Mouse (Mus musculus): ENCODE measurements around the gene Sema6d. TPM values are rescaled to one million over a fixed set of nuclear protein-coding genes. Genes with fewer than 3 reads are reported as not detected.

The Sema6d gene
- polyA plus RNA-seq, 1 experiment, result 5.6 TPM

DNA sequence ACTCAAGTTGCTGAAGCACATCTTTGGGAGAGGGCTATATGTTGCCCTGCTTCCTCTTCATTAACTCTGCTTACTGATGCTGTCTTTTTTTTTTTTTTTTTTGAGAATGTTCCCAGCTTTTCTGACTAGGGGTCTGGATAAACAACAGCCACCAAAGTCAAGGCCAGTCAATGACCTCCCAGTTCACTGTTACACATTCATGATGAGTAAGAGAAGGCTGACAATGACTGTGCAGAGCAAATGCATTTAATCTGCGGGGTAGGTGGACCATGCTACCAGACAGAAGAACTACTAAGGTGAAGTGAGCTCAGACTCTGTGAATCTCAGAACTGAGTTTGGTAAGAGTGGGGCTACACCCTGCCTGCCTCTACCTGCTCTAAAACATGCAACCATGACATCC is 396.0 kb downstream of the Sema6d start:
- Histone ChIP-seq H3K4me1 (ENCODE audit: control insufficient read depth, insufficient read depth, low read length) (no peaks in the 10 kb centered on the region), H3K27ac (ENCODE audit: insufficient read depth, low read depth, low read length) (no peak overlapping the region), H3K4me3 (ENCODE audit: insufficient read depth, low read depth, low read length) (no peak overlapping the region), H3K27me3 (replicated peaks; ENCODE audit: control insufficient read depth, insufficient read depth, low read length) (no peaks in the 10 kb centered on the region), H3K36me3 (ENCODE audit: control insufficient read depth, insufficient read depth, low read length) (no peaks in the 10 kb centered on the region)
- WGBS, result 98% methylated on average over 1 of the region's 1 CpGs
- no peak for DNase-seq
- no peak for TF ChIP-seq CTCF (conservative IDR thresholded peaks at IDR 0.05; ENCODE audit: insufficient read depth, insufficient read length, low read depth, low read length)
- TF ChIP-seq POLR2A (IDR thresholded peaks at IDR 0.05; ENCODE audit: low read depth, low read length), result no peak

DNA sequence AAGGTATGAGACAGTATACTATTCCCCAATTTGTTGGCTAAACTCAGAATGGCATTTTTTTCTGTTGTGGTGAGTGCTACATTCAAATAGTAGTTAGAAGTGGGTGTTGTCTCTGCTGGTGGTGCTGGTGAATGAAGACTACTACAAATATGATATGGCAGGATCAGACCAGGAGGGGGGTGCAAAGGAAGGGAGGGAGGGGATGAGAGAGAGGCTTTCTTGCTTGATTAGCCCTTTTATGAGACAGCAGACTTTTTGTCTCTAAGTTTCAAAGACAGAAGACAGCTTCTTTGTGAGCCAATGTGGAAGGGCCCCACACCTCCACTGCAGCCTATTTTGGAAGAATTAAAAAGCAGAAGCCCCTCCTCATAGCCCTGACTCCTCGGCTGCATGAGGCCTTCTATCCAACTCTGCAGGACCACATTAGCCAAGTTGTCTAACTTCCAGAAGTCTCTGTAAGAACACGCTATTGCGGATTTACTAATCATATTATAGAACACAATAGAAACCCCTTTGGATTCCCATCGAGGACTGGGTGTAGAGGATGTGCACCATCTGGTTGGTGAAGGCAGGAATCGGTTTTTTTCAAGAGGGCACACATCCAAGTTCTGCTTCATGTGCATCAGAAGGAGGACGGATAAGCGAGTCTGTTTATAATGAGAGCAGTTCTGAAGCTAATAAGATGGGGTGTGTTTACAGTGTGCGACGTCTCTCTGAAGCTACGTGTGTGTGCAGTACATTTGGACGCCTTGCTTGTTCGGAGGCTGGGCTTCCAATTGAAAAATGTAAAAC is 400.4 kb downstream of the Sema6d start:
- H3K36me3 ChIP-seq (ENCODE audit: control insufficient read depth, insufficient read depth, low read length), result no peaks in the 10 kb centered on the region
- WGBS, result 85% methylated on average over 12 of the region's 12 CpGs
- H3K27me3 ChIP-seq (replicated peaks; ENCODE audit: control insufficient read depth, insufficient read depth, low read length), result no peaks in the 10 kb centered on the region
- no peaks in the 10 kb centered on the region for H3K4me1 ChIP-seq (ENCODE audit: control insufficient read depth, insufficient read depth, low read length)
- H3K27ac ChIP-seq (ENCODE audit: insufficient read depth, low read depth, low read length), result no peak overlapping the region
- no peak for DNase-seq
- TF ChIP-seq CTCF (conservative IDR thresholded peaks at IDR 0.05; ENCODE audit: insufficient read depth, insufficient read length, low read depth, low read length) (no peak), POLR2A (IDR thresholded peaks at IDR 0.05; ENCODE audit: low read depth, low read length) (no peak)
- H3K4me3 ChIP-seq (ENCODE audit: insufficient read depth, low read depth, low read length), result no peak overlapping the region

DNA sequence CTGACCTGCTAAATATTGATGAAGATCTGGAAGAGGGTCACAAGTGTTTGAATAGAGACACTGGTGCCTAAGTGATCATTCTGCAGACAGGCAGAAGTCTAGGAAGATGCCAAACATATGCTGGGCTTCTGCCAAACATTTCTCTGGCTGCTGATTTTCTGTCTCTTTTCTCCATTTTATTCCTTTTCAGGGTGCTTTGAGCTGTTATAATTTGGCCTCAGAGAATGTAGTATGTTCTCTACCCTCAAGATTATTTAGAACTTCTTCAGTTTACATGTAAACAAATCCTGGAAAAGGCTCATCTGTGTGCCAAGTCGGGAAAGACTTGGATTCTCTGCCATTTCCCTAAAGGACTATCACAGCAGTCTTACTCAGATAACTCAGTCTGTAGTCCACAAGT is 406.0 kb downstream of the Sema6d start:
- no peaks in the 10 kb centered on the region for H3K27me3 ChIP-seq (replicated peaks; ENCODE audit: control insufficient read depth, insufficient read depth, low read length)
- no peak overlapping the region for H3K4me3 ChIP-seq (ENCODE audit: insufficient read depth, low read depth, low read length)
- no peak for DNase-seq
- TF ChIP-seq CTCF (conservative IDR thresholded peaks at IDR 0.05; ENCODE audit: insufficient read depth, insufficient read length, low read depth, low read length), result no peak
- TF ChIP-seq POLR2A (IDR thresholded peaks at IDR 0.05; ENCODE audit: low read depth, low read length), result no peak
- WGBS, result 71% methylated on average over 1 of the region's 1 CpGs
- no peak overlapping the region for H3K27ac ChIP-seq (ENCODE audit: insufficient read depth, low read depth, low read length)
- H3K36me3 ChIP-seq (ENCODE audit: control insufficient read depth, insufficient read depth, low read length), result no peaks in the 10 kb centered on the region
- no peaks in the 10 kb centered on the region for H3K4me1 ChIP-seq (ENCODE audit: control insufficient read depth, insufficient read depth, low read length)

DNA sequence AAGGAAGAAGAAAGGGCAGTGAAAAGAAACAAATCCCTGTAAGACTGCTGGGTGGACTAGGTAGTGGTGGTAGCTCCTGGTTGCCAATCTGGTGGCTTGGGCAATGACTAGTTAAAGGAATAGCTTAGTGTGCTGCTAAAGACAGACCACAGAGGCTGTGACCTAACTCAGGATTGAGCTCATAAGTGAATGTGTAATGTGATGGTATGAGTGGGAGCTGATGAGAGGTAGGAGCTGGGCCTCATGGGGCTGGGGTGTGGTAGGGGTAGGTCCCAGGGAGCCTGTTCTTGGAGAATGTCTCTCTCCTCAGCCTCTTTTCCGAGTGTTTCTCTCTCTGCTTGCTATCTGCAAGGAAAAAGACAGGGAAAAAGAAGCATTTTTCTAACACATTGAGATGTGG is 409.9 kb downstream of the Sema6d start:
- Histone ChIP-seq H3K27ac (ENCODE audit: insufficient read depth, low read depth, low read length) (no peak overlapping the region), H3K4me3 (ENCODE audit: insufficient read depth, low read depth, low read length) (no peak overlapping the region), H3K4me1 (ENCODE audit: control insufficient read depth, insufficient read depth, low read length) (no peaks in the 10 kb centered on the region), H3K27me3 (replicated peaks; ENCODE audit: control insufficient read depth, insufficient read depth, low read length) (no peaks in the 10 kb centered on the region), H3K36me3 (ENCODE audit: control insufficient read depth, insufficient read depth, low read length) (no peaks in the 10 kb centered on the region)
- WGBS, result 61% methylated on average over 1 of the region's 1 CpGs
- TF ChIP-seq POLR2A (IDR thresholded peaks at IDR 0.05; ENCODE audit: low read depth, low read length) (no peak), CTCF (conservative IDR thresholded peaks at IDR 0.05; ENCODE audit: insufficient read depth, insufficient read length, low read depth, low read length) (no peak)
- DNase-seq, result no peak

DNA sequence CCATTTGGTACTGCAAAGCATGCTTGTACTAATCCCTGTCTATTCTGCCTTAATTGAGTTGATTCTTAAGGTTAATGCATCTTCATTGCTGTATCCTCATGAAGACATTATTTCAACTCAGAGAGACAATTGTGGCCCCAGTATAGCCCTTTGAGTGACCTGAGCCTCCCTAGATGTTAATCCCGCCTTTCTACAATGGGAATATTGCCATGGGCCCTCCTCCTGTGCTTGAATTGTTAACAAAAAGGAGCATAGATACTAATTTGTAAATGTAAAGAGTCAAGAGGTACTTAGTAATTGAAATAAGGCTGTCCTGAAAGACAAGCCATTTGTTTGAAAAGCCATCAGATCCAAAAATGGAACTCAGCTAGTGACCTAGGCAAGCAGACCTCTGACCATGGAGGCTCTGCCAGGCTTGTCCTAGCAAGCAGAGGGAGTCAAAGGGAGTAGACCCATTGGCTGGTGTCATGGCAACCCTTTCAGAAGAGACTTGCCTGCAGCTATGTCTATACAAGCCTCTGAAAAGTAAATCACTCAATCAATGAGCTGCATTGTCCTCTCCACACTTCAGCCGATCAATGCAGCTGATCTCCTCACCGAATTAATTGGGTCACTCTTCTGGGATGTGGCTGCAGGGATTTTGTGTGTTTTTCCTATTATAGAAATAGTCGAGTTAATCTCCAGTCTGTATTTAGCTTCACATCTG is 416.2 kb downstream of the Sema6d start:
- 70% methylated on average over 4 of the region's 4 CpGs for WGBS
- TF ChIP-seq CTCF (conservative IDR thresholded peaks at IDR 0.05; ENCODE audit: insufficient read depth, insufficient read length, low read depth, low read length) (no peak), POLR2A (IDR thresholded peaks at IDR 0.05; ENCODE audit: low read depth, low read length) (no peak)

DNA sequence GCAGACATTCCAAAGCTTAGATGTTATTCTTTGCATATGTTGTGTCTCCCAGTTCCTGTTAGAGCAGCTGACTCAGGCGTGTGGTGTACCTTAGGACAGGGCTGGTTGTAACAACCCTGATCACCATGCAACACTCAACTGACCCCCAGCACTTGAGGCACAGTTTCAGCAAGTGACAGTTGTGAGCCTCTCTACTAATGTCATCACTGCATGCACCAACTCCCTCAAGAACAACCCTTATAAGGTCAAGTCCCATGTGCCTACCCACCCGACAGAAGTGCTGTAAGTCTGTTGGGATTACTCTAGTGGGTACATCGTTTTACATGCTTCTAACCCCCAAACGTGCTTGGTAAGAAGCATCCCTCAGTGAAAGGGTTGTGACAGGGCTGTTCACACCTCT is 418.0 kb downstream of the Sema6d start:
- 80% methylated on average over 4 of the region's 4 CpGs for WGBS
- H3K4me3 ChIP-seq (ENCODE audit: insufficient read depth, low read depth, low read length), result no peak overlapping the region
- no peaks in the 10 kb centered on the region for H3K4me1 ChIP-seq (ENCODE audit: control insufficient read depth, insufficient read depth, low read length)
- DNase-seq, result no peak
- no peak for TF ChIP-seq POLR2A (IDR thresholded peaks at IDR 0.05; ENCODE audit: low read depth, low read length)
- no peak for TF ChIP-seq CTCF (conservative IDR thresholded peaks at IDR 0.05; ENCODE audit: insufficient read depth, insufficient read length, low read depth, low read length)
- H3K27ac ChIP-seq (ENCODE audit: insufficient read depth, low read depth, low read length), result no peak overlapping the region
- no peaks in the 10 kb centered on the region for H3K27me3 ChIP-seq (replicated peaks; ENCODE audit: control insufficient read depth, insufficient read depth, low read length)
- no peaks in the 10 kb centered on the region for H3K36me3 ChIP-seq (ENCODE audit: control insufficient read depth, insufficient read depth, low read length)

More for the DNA sequence above, 416.2 kb downstream of the Sema6d start:
- Histone ChIP-seq H3K27me3 (replicated peaks; ENCODE audit: control insufficient read depth, insufficient read depth, low read length) (no peaks in the 10 kb centered on the region), H3K4me1 (ENCODE audit: control insufficient read depth, insufficient read depth, low read length) (no peaks in the 10 kb centered on the region), H3K27ac (ENCODE audit: insufficient read depth, low read depth, low read length) (no peak overlapping the region), H3K36me3 (ENCODE audit: control insufficient read depth, insufficient read depth, low read length) (no peaks in the 10 kb centered on the region), H3K4me3 (ENCODE audit: insufficient read depth, low read depth, low read length) (no peak overlapping the region)
- no peak for DNase-seq

DNA sequence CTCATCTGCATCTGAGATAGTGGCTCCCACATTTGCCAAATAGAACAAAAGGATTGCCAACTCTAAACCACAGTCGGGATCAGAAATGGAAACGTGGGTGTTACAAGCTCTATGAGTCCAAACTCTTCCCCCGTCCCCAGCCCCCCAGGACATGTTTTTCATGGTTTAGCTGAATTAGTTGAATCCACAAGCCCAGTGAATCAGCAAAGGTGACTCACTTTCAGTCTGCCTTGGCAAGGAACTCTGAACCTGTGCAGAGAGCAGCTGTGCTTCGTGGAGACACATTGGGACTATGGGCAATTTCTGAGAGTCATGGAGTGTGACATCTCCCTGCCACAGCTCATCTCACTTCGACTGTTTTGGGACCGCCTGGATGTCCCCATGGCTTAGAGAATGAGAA is 419.7 kb downstream of the Sema6d start:
- DNase-seq, result no peak

More for the DNA sequence above, 419.7 kb downstream of the Sema6d start:
- TF ChIP-seq POLR2A (IDR thresholded peaks at IDR 0.05; ENCODE audit: low read depth, low read length) (no peak), CTCF (conservative IDR thresholded peaks at IDR 0.05; ENCODE audit: insufficient read depth, insufficient read length, low read depth, low read length) (no peak)
- H3K4me3 ChIP-seq (ENCODE audit: insufficient read depth, low read depth, low read length), result no peak overlapping the region
- no peaks in the 10 kb centered on the region for H3K4me1 ChIP-seq (ENCODE audit: control insufficient read depth, insufficient read depth, low read length)
- WGBS, result 84% methylated on average over 6 of the region's 6 CpGs
- H3K27ac ChIP-seq (ENCODE audit: insufficient read depth, low read depth, low read length), result no peak overlapping the region
- no peaks in the 10 kb centered on the region for H3K36me3 ChIP-seq (ENCODE audit: control insufficient read depth, insufficient read depth, low read length)
- no peaks in the 10 kb centered on the region for H3K27me3 ChIP-seq (replicated peaks; ENCODE audit: control insufficient read depth, insufficient read depth, low read length)
